Mouse (Mus musculus) G1E (cell line): ENCODE measurements at regions not wholly inside any gene's neighbourhood (a gene's known extent, or its start where the extent isn't known, plus 50 kb on each side); places are given as distances from the start of the nearest gene placed in this dataset.

Experiments used
- CTCF ChIP-seq: IDR thresholded peaks from 2 replicates; pipeline ENCODE4 v1.5.1; 2012; ENCODE audit warnings: low read depth, low read length, inconsistent platforms, mixed read lengths
- GATA1 ChIP-seq: IDR thresholded peaks from 2 replicates; pipeline ENCODE4 v1.6.1; 2012; ENCODE audit warnings: borderline replicate concordance, low read length, inconsistent platforms, mixed read lengths
- GATA2 ChIP-seq: IDR thresholded peaks from 2 replicates; pipeline ENCODE4 v1.6.1; 2012; ENCODE audit warnings: low read depth, low read length, inconsistent platforms, borderline replicate concordance
- POLR2AphosphoS5 ChIP-seq: IDR thresholded peaks from 2 replicates; pipeline ENCODE4 v1.6.1; 2012; ENCODE audit warnings: low read depth, low read length, inconsistent platforms; ENCODE audit not compliant: insufficient replicate concordance
- TAL1 ChIP-seq: conservative IDR thresholded peaks from 2 replicates; pipeline ENCODE4 v1.6.1; 2012; ENCODE audit warnings: low read depth, low read length, inconsistent platforms, mixed read lengths

- no peak for TF ChIP-seq GATA1
- TF ChIP-seq TAL1 = no peak
- TF ChIP-seq CTCF = no peak
- TF ChIP-seq POLR2AphosphoS5 = no peak
- no peak for TF ChIP-seq GATA2
Observed at GRCm38 (mm10) chr13:107562463-107562862, 481.8 kb upstream of the Smim15 start.
